Comparison of ENCODE assay signal across 18 mouse cellular contexts in genomic region chr3:52090230-52090873, GRCm38 (mm10). TPM values are rescaled to one million over a fixed set of nuclear protein-coding genes. Genes with fewer than 3 reads are reported as not detected.
DNase-seq lines count a peak whose midpoint lies in the region; ATAC-seq lines count a peak whose summit lies in the region.
"Had no signal": no experiment of that assay in that cellular context is flagged by ENCODE, and none has a peak within 500 bp of the region (broad histone marks: within the 10 kb centered on the region; RNA-seq: fewer than 3 reads in every experiment).

No protein-coding gene starts in this region.

- no peaks in the 10 kb centered on the region for H3K36me3 ChIP-seq in heart, embryonic 10.5 days
- H3K36me3 ChIP-seq in lung, embryonic 15.5 days, result no peaks in the 10 kb centered on the region
- H3K36me3 ChIP-seq in stomach, embryonic 16.5 days (ENCODE audit: control insufficient read depth, insufficient read depth, low read length), result no peaks in the 10 kb centered on the region
- H3K36me3 ChIP-seq: embryonic facial prominence, embryonic 13.5 days; neural tube, embryonic 13.5 days had no signal

- 28% methylated on average over 8 of the region's 8 CpGs for WGBS in heart, embryonic 10.5 days
- 44% methylated on average over 8 of the region's 8 CpGs for WGBS in lung, embryonic 15.5 days
- WGBS in stomach, embryonic 16.5 days, result 57% methylated on average over 8 of the region's 8 CpGs

- no peaks in the 10 kb centered on the region for H3K9me3 ChIP-seq in heart, embryonic 10.5 days
- H3K9me3 ChIP-seq in lung, embryonic 15.5 days, result no peaks in the 10 kb centered on the region
- H3K9me3 ChIP-seq in stomach, embryonic 16.5 days (replicated peaks; ENCODE audit: control insufficient read depth, low read length), result no peaks in the 10 kb centered on the region
- H3K9me3 ChIP-seq: embryonic facial prominence, embryonic 13.5 days; neural tube, embryonic 13.5 days had no signal

- no peaks in the 10 kb centered on the region for H3K27me3 ChIP-seq in heart, embryonic 10.5 days (ENCODE audit: insufficient read depth, poor library complexity, severe bottlenecking)
- no peaks in the 10 kb centered on the region for H3K27me3 ChIP-seq in lung, embryonic 15.5 days
- no peaks in the 10 kb centered on the region for H3K27me3 ChIP-seq in stomach, embryonic 16.5 days (ENCODE audit: control insufficient read depth, insufficient read depth, low read length)
- H3K27me3 ChIP-seq: CH12.LX; embryonic facial prominence, embryonic 13.5 days; neural tube, embryonic 13.5 days; Patski had no signal

- H3K4me3 ChIP-seq in heart, embryonic 10.5 days, result no peak overlapping the region
- no peak overlapping the region for H3K4me3 ChIP-seq in lung, embryonic 15.5 days
- no peak overlapping the region for H3K4me3 ChIP-seq in stomach, embryonic 16.5 days (replicated peaks; ENCODE audit: low read length)
- H3K4me3 ChIP-seq: embryonic facial prominence, embryonic 13.5 days; neural tube, embryonic 13.5 days had no signal

- no peak overlapping the region for H3K4me2 ChIP-seq in lung, embryonic 15.5 days
- no peak overlapping the region for H3K4me2 ChIP-seq in stomach, embryonic 16.5 days (ENCODE audit: low read depth, low read length)
- H3K4me2 ChIP-seq: embryonic facial prominence, embryonic 13.5 days; neural tube, embryonic 13.5 days had no signal

- no peak for DNase-seq in heart, embryonic 10.5 days (ENCODE audit: low spot score)
- DNase-seq in heart, postnatal 4 days, result no peak
- DNase-seq in lung, postnatal 10 days, result no peak
- no peak for DNase-seq in cerebellum, adult 11-12 months
- DNase-seq in layer of hippocampus, postnatal 36 days, result no peak
- DNase-seq: adrenal gland, postnatal 36 days; cerebellum, adult 9-10 months; gastrocnemius, postnatal 14 days; kidney, postnatal 4 days; lung, adult 2 months; thymus, postnatal 25 days had no signal

- H3K4me1 ChIP-seq in heart, embryonic 10.5 days, result peaks cover 54% of the 10 kb centered on the region
- peaks cover 40% of the 10 kb centered on the region for H3K4me1 ChIP-seq in lung, embryonic 15.5 days
- peaks cover 38% of the 10 kb centered on the region for H3K4me1 ChIP-seq in stomach, embryonic 16.5 days (ENCODE audit: control insufficient read depth, insufficient read depth, low read length)

- peak overlapping the region; percentile 76 for H3K27ac ChIP-seq in heart, embryonic 10.5 days
- H3K27ac ChIP-seq in lung, embryonic 15.5 days, result 0 out of 2 replicates have a peak overlapping the region, but pooled peaks have one; percentile 45
- H3K27ac ChIP-seq in stomach, embryonic 16.5 days (ENCODE audit: low read length), result peak overlapping the region; percentile 48; the same call in 1 of the 2 replicates
- H3K27ac ChIP-seq: neural tube, embryonic 13.5 days had no signal

- no peak for ATAC-seq in lung, embryonic 15.5 days (ENCODE audit: borderline replicate concordance, extremely low read depth, low FRiP score, low TSS enrichment)
- ATAC-seq in granulocyte monocyte progenitor cell, adult 5-6 weeks (replicated peaks; ENCODE audit: poor library complexity, severe bottlenecking), result peak; percentile 60
- ATAC-seq in stomach, embryonic 16.5 days (ENCODE audit: insufficient read depth, low FRiP score), result no peak
- ATAC-seq: Patski had no signal

- H3K9ac ChIP-seq in lung, embryonic 15.5 days, result no peak overlapping the region
- no peak overlapping the region for H3K9ac ChIP-seq in stomach, embryonic 16.5 days (ENCODE audit: low read length)
- H3K9ac ChIP-seq: embryonic facial prominence, embryonic 13.5 days; neural tube, embryonic 13.5 days had no signal

RNA-seq across cellular contexts. Expression of gene Maml3, which starts 14.5 kb away (rescaled TPM):
- polyA plus RNA-seq in heart, embryonic 10.5 days (2016; fragmentation: Nextera tagmentation; extraction: Ambion mirVana), result 2.3 and 3.6 TPM in 2 replicates
- 1 to 10 TPM; 7.1 TPM for total RNA-seq in heart, postnatal 4 days (2021)
- 7.4 and 8.4 TPM in 2 replicates for polyA plus RNA-seq in lung, embryonic 15.5 days (2015; fragmentation: Nextera tagmentation; extraction: Ambion mirVana)
- total RNA-seq in granulocyte monocyte progenitor cell, adult 5-6 weeks (2014; fragmentation: Nextera tagmentation), result 12.3 and 16.3 TPM in 2 replicates
- 4.7 and 4.9 TPM in 2 replicates for total RNA-seq in granulocyte monocyte progenitor cell, adult 5-6 weeks (2017)
- polyA plus RNA-seq in stomach, embryonic 16.5 days (2015; fragmentation: Nextera tagmentation; extraction: Ambion mirVana), result 4.7 and 5.0 TPM in 2 replicates
- total RNA-seq in layer of hippocampus, postnatal 36 days (2021), result 1 to 10 TPM; 8.3 to 9.8 TPM
